In genomic region chr9:105301396-105301795, GRCm38 (mm10) we compare ENCODE assay signal across 24 mouse cellular contexts.
"Had no signal": no experiment of that assay in that cellular context is flagged by ENCODE, and none has a peak within 500 bp of the region (broad histone marks: within the 10 kb centered on the region; RNA-seq: fewer than 3 reads in every experiment).

No protein-coding gene starts in this region.

- H3K4me3 ChIP-seq: gastrocnemius, adult 2 months; heart, embryonic 10.5 days; heart, embryonic 12.5 days; hindbrain, embryonic 10.5 days; hindbrain, embryonic 12.5 days; hindbrain, embryonic 15.5 days; intestine, embryonic 15.5 days; limb, embryonic 10.5 days; limb, embryonic 12.5 days; liver, embryonic 13.5 days had no signal

- DNase-seq: gastrocnemius, adult 2 months; gastrocnemius, postnatal 10 days; gastrocnemius, postnatal 25 days; heart, adult 18-20 months; heart, postnatal 10 days; heart, postnatal 4 days; kidney, adult 18-20 months; kidney, adult 8-10 months; kidney, postnatal 10 days; kidney, postnatal 25 days; kidney, postnatal 4 days; liver; liver, embryonic 13.5 days had no signal

- H3K27ac ChIP-seq: gastrocnemius, adult 2 months; heart, embryonic 10.5 days; hindbrain, embryonic 10.5 days; hindbrain, embryonic 12.5 days; hindbrain, embryonic 15.5 days; intestine, embryonic 15.5 days; limb, embryonic 10.5 days; limb, embryonic 12.5 days; liver, embryonic 13.5 days had no signal

- H3K4me2 ChIP-seq: heart, embryonic 12.5 days; hindbrain, embryonic 12.5 days; hindbrain, embryonic 15.5 days; intestine, embryonic 15.5 days; limb, embryonic 12.5 days; liver, embryonic 11.5 days; liver, embryonic 13.5 days had no signal

- ATAC-seq: inflammation-experienced regulatory T-cells, adult 6 months; intestine, embryonic 15.5 days; intestine, postnatal 0 days had no signal

- H3K27me3 ChIP-seq: heart, embryonic 12.5 days; hindbrain, embryonic 12.5 days; hindbrain, embryonic 15.5 days; intestine, embryonic 15.5 days; limb, embryonic 12.5 days; liver, embryonic 13.5 days had no signal

- H3K9me3 ChIP-seq: heart, embryonic 10.5 days; heart, embryonic 12.5 days; hindbrain, embryonic 10.5 days; hindbrain, embryonic 12.5 days; hindbrain, embryonic 15.5 days; intestine, embryonic 15.5 days; limb, embryonic 10.5 days; limb, embryonic 12.5 days had no signal

- H3K9ac ChIP-seq: heart, embryonic 12.5 days; hindbrain, embryonic 12.5 days; hindbrain, embryonic 15.5 days; intestine, embryonic 15.5 days; limb, embryonic 12.5 days; liver, embryonic 13.5 days had no signal

- H3K36me3 ChIP-seq: heart, embryonic 10.5 days; heart, embryonic 12.5 days; hindbrain, embryonic 10.5 days; hindbrain, embryonic 12.5 days; hindbrain, embryonic 15.5 days; intestine, embryonic 15.5 days; limb, embryonic 10.5 days; limb, embryonic 12.5 days; liver, embryonic 13.5 days had no signal

- H3K4me1 ChIP-seq: heart, embryonic 10.5 days; heart, embryonic 12.5 days; hindbrain, embryonic 12.5 days; hindbrain, embryonic 15.5 days; intestine, embryonic 15.5 days; limb, embryonic 10.5 days; limb, embryonic 12.5 days; liver, embryonic 13.5 days had no signal
